Mouse (Mus musculus) cerebellum, adult 11 months (tissue): ENCODE results near the gene Zfp874b.
"Not testable (repeated sequence)": the region's sequence is repeated elsewhere in the genome, so short reads cannot be mapped to it uniquely, and the experiment has no call there.

Experiments
- DNase-seq: peaks from one replicate; pipeline ENCODE4 v3.0.0; 2022

Gene Zfp874b

DNA sequence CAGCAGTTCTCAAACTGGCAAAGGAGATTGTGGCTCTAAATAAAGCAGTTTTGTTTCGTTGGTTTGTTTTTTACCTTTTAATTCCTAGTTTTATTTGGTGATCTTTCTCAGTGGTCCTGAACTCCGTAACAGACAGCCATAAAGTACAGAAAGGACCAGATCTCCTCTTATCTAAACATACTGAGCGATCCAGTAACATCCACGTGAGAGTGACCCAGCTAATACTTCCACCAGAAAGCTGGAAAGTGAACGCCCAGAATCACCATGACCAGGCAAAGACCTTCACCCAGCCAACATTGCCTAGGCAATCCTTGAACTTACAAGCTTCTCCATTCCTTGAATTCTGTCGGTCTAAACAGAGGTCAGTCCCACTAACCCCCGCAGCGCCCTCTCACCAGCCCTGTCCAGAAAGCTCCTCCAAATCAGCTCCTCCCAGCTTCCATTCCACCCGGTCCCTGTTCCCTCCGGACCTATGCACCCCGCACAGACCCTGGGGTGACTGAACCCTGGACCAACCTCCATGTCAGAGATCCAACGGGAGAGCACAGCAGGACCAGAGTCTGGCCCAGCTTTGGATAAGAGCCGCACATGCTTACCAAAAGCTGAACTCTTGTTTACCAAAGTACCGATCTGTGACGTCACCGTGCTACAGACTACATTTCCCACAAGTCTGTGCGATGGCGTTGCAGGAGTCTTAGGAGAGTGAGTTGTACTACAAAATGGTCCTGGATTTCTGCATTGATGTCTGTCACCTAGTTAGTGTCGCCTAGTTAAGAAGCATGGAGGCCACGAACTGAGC lies at the start of gene Zfp874b:
Gene Zfp874b (minus strand): TSS at position 634 of the 799 bp plus-strand sequence.
- peak; percentile 83 for DNase-seq

DNA sequence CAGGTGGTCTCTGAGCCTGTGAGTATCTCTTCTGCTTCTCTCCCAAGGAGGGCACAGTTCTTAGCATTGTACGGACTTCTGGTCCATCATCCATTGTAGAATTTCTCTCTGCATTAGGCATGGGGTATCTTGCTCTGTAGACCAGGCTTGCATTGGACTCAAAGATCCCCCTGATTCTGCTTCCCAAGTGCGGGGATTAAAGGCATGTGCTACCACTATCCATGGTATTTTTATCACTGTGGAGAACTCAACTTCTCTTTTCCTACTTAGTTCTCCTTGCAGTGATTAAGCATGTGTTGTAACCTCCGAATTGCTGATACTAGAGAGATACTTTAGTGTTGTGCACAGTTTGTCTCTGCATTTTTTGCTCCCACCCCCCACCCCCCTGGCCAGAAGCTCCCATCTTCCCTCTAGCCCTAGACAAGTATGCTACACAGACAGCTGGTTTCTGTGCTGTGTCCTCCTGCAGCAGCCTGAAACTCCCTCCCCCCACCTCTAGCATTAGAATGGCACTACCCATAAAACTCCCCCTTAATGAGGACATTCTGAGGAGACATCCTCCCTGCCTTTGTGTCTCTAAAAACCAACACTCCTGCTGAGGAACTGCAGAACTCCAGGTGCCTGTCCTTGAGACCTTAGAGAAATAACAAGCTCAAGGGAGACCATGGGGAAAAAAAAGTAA lies 43.1 kb upstream of the Zfp874b start:
- no peak for DNase-seq

DNA sequence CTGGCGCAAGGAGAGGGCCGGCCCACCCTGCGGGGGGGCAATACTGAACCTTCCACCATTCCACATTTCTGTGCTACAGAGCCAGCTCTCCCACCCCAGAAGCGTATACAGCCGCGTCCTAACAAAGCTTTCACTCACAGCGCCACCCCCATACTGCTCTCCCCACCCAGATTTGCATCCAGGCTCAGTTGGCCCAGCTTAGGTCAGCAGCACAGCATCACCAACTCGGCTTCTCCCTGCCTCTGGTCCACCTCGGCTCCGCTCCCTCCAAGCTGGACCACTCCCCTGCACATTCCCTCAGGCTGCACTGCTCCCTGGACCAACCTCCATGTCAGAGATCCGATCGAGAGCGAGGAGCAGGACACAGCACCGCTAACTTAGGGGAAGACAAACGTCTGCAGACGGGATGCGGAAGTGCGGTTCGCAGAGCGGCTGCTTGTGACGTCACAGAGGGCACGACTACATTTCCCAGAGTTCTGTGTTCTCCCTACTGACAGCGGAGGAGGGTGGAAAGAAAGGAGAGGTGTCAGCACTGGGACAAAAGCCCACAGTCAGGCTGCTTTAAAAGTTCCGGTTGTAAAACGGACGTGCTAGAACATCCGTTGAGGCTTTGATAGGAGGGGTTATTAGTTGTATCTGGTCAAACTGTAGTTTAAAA lies 41.8 kb upstream of the Zfp874b start, which contains the start of the genes Gm26965 and Zfp87:
Gene Gm26965 (minus strand): TSS at position 399 of the 658 bp plus-strand sequence.
Gene Zfp87 (minus strand): TSS at position 425 of the 658 bp plus-strand sequence.
- DNase-seq = peak; percentile 86

DNA sequence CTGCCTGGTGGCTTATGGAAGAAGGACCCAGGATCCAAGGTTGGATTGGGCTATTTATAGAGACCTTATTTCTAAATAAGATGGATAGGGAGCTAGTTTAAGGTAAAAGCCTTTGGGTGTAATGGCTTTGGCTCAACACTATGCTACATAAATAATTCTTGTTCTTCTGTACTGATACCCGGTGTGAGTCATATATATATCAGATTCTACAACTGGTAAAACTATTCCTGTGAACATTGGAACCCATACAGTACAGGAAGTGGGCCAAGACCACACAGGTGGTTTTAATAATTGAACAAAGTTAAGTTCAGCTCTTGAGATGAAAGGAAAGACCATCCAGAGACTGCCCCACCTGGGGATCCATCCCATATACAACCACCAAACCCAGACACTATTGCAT lies 16.9 kb upstream of the Zfp874b start:
- DNase-seq = no peak

DNA sequence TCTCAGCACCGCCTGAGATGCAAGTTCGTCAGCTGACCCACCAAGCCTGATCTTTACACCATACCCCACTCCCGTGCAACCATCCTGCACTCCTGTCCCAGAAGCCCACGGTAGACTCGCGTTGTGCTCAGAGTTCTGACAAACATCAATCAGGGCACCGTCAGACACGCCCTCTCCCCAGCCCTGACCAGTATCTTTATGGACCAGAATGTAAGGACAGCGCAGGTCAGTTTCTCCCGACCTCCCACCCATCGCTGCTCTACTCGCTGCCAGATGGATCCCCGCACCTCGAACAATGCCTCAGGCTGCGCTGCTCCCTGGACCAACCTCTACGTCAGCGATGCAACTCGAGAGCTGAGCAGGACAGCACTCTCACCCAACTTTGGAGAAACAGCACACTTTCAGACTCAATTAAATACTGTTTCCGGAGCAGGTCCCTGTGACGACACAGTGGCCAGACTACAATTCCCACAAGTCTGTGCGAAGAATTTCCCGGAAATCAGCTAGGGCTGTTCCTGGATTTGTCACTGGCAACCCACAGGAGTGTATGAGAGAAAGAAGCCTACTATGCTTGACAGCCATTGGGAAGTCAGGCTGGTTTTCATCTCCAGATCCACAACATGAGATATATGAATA lies 16.1 kb upstream of the Zfp874b start, which contains the start of gene Zfp58:
Gene Zfp58 (minus strand): TSS at position 472 of the 636 bp plus-strand sequence.
- DNase-seq = peak; percentile 71

DNA sequence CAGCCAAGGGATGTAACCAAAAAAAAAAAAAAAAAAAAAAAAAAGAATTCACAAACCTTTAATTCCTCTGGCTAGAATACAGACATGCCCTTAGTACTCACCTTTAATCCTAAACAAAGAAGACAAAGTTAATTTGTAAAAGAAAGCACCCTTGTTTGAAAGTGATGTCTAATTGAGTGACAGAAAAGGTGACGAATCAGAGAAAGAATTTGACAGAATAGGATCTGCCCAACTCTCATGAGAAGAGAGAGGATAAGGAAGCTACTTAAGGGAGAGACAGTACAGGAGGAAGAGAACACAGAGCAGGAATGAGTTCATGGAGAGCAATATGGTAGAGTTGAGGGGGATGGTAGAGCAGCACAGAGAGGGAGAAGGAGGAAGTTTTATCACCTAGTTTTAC lies 11.6 kb upstream of the Zfp874b start:
- DNase-seq = no peak

DNA sequence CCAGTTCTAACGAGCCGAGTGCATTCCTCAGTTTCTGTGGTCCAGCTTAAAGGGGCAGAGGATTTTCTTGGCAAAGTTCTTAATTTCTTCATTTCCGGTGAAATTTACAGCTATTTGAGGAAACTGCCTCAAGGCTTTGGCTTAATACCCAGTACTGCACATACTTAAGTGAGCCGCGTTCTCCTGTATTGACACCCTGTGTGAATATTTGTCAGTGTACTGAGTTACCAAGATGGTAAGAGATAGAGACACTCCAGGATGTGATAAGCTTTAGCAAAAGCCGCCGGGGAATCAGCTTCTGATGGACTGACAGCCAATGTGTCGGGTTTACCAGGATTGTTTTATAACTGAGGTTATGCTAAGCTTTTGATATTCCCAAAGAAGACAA lies 360 bp upstream of the Zfp874b start:
- no peak for DNase-seq

DNA sequence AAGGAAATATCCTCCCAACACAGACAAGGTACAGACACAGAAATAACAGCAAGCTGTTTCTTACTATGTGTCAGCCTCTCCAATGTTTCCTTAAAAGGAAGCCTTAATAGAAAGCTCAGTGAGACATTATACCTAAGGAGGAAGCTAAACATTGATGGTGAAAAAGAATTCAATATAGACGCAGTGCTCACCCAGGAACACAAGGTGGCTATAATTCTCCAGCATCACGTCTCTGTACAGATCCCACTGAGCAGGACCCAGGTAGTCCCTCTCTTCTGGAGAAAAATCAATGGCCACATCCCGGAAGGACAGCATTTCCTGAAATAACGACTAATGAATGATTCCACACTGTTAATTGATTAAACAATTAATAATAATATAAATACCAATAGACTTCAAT lies 2.5 kb downstream of the Zfp874b start:
- DNase-seq = no peak

DNA sequence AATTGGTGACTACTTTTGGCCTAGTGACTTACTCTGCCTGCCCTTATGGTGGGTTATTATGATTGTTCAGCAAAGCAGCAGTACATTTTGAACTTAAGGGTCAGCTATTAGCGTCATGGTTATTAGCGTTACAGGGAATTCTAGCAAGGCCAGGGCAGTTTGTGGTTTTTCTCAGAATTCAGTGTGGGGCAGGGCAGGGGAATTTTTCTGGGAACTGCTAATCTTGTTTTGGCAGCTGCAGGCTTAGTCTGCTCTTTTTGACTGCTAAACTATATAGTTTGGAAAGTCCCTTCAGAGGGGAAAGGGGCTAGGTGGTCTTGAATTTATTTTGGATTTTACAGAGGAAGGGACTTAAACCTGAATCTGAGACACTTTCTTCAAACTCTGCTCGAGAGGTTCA lies 14.8 kb downstream of the Zfp874b start:
- DNase-seq = no peak

DNA sequence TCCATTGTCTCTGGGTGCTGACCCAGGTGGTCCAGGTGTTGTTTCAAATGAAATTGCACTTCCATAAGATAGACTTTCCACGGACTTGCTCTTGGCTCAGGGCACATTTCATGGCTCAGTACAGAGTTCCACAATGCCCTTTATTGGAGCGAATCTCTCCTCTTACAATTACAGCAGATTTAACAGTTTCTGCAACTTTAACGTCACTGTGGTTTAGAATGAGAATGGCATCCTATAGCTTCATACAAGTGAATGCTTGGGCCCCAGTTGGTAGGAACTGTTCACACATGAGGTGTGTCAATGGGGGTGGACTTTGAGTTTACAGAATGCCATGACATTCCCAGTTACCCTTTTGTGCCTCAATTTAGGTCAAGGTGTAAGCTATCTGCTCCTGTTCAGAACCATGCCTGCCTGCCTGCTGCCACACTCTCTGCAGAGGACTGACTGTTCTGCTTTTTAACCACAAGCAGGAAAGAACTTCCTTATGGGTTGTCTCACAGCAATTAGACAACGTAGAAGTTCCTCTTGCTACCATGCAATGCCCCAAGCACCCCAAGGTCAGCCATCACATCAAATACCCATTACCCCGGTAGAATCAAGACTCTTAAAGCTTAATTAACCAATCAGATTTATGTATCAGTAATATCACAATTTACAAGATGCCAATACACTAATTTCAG lies 20.4 kb downstream of the Zfp874b start:
- not testable (repeated sequence) for DNase-seq

DNA sequence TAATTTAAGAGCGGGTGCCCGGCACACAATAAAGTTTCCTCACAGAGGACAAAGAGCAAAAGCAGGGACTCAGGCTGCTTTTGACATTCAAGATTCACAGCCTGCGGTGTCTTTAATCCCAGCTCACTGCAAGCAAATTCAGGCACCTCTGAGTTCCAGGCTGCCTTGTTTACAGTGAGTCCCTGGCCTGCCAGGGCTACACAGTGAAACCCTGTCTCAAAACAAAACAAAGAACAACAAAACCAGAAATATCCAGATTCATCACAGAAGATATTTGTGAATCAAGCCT lies 32.1 kb downstream of the Zfp874b start:
- DNase-seq = peak; percentile 12

DNA sequence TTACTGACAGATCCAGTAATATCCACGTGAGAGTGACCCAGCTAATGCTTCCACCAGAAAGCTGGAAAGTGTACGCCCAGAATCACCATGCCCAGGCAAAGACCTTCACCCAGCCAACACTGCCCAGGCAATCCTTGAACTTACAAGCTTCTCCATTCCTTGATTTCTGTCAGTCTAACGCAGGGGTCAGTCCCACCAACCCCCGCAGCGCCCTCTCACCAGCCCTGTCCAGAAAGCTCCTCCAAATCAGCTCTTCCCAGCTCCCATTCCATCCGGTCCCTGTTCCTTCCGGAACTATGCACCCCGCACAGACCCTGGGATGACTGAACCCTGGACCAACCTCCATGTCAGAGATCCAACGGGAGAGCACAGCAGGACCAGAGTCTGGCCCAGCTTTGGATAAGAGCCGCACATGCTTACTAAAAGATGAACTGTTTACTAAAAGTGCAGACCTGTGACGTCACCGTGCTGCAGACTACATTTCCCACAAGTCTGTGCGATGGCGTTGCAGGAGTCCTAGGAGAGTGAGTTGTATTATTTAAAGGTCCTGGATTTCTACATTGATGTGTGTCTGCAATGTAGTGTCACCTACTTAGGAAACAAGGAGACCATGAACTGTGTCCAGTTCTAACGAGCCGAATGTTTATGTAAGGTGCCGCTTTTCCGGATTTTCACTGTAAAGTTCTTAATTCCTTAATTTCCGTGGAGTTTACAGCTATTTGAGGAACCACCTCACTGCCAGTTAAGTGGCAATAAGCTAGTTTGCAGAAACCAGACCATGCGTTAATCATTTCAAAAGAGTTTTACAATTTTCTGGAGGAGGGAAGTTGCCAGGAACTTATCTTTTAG lies 32.7 kb downstream of the Zfp874b start, which contains the start of gene Zfp874a:
Gene Zfp874a (minus strand): TSS at position 453 of the 849 bp plus-strand sequence.
- peak; percentile 88 for DNase-seq

DNA sequence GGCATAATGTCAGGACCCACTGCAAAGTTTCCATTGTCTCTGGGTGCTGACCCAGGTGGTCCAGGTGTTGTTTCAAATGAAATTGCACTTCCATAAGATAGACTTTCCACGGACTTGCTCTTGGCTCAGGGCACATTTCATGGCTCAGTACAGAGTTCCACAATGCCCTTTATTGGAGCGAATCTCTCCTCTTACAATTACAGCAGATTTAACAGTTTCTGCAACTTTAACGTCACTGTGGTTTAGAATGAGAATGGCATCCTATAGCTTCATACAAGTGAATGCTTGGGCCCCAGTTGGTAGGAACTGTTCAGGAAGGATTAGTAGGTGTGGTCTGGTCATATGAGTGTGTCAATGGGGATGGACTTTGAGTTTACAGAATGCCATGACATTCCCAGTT lies 47.0 kb downstream of the Zfp874b start:
- not testable (repeated sequence) for DNase-seq

DNA sequence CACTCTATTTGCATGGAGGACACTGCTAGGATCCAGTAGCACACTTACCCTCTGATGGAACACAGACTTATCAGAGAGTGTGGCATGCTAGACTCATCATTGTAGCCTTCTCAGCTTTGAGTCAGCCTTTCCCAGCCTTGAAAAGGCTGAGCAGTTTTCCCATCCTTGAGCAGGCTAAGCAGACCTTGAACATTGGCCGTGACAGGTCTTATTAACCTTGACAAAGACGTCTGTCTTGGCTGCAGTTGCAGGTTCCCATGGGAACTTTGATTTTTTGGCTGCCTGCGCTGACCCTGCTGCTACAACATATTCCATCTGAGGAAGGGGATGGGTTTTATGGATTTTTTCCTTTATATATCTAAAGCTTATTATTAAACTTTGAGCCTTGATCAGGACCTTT lies 55.9 kb downstream of the Zfp874b start:
- no peak for DNase-seq

DNA sequence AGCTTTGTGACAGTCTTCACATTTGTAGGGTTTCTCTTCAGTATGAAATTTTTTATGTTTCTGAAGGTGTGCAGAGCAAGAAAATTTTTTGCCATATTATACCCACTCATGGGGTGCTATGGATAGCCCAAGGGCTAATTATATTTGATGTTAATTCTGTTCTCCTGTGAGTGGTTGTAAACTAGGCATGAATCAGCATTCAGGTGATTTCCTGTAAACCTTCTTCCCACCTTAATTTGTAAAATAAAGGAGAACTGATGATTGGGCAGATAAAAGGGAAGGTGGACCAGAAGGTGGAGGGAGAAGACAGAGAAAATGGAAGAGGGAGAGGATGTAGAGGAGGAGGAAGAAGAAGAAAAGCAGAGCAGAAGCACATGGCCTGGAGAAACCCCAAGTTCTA lies 58.4 kb downstream of the Zfp874b start:
- not testable (repeated sequence) for DNase-seq

DNA sequence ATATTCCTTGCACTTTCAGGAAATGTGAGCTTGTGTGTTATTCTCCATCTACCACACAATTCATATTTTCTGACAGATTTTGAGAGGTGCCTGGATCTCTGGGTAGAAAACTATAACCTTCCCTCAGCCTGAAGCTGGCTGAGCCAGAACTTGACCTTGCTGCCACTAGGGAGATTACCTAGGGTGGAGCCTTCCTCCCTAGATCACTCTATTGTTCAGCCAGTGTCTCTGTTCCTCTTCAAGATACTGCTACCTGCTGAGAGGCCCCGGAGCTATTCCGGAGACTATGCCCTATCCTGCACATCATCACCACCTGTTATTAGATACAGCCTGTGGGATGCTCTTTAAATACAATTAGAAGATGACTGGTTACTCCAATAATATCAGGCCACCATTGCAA lies 61.5 kb downstream of the Zfp874b start:
- not testable (repeated sequence) for DNase-seq
